Mouse (Mus musculus): ENCODE data around the gene Nsf. TPM values are rescaled to one million over a fixed set of nuclear protein-coding genes. Genes with fewer than 3 reads are reported as not detected.
A peak's percentile ranks its signal among the peaks of the same experiment; 100 is the strongest.

The Nsf gene
- polyA plus RNA-seq, 1 experiment from 2014 or later: 143 TPM

DNA sequence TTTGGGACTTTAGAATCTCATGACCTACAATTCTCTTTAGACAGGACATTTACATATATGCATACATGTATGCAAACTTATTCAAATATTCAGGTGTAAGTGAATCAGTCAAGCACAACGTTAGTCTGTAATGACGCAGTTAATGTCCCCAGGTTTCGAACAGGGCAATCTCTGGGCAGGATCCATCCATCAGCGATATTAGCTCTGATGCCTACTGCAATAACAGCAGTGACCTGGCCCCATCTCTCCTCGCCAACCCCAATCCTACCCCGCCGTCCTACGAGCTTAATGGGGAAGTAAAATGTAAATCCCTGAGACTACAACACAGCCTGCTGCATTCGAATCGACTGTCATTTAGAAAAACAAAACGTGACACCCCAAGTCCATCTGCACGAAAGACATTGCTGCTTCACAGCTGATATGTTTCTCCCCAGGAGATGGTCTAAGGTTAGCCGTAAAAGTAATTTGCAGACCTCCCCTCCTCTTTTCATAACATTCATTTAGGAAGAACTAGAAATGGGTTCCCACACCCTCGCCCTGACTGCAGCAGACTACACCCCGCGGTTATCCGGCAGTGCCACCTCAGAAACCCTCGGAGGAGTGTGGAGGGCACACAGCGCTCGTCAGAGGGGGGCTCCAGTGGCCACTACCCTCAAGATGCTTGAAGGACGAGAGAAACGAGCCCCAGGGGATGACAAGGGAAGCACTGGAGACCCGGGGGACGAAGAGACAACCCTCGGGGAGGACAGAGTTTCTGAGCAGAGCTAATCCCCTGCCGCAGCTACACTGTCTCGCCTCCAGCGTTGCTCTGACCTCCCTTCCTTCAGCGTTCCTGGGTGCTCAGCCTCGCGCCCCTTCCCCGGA, 592 bp downstream of the Nsf start:
- Histone ChIP-seq H3K9ac (replicated peaks; ENCODE audit: low read length) (peak overlapping the region; percentile 86), H3K4me1 (ENCODE audit: control insufficient read depth, insufficient read depth, low read length) (peaks cover 24% of the 10 kb centered on the region), H3K27ac (replicated peaks; ENCODE audit: low read depth, low read length) (peak overlapping the region; percentile 86), H3K9me3 (ENCODE audit: control insufficient read depth, low read length) (no peaks in the 10 kb centered on the region), H3K27me3 (ENCODE audit: control insufficient read depth, insufficient read depth, low read length) (no peaks in the 10 kb centered on the region; the same call in 1 of the 2 replicates), H3K36me3 (ENCODE audit: control insufficient read depth, insufficient read depth, low read length) (no peaks in the 10 kb centered on the region), H3K4me2 (ENCODE audit: low read length) (peak overlapping the region; percentile 61), H3K4me3 (replicated peaks; ENCODE audit: low read depth, low read length) (peak overlapping the region; percentile 86)
- ATAC-seq (ENCODE audit: low FRiP score, low TSS enrichment): peak; percentile 81; the same call in 1 of the 2 replicates
- no peak for DNase-seq
- 2% methylated on average over 32 of the region's 32 CpGs for WGBS

- no peak for DNase-seq
- H3K9ac ChIP-seq (replicated peaks; ENCODE audit: low read length): peak overlapping the region; percentile 86; the same call in 1 of the 2 replicates
- H3K9me3 ChIP-seq (ENCODE audit: control insufficient read depth, low read length): no peaks in the 10 kb centered on the region
- H3K27ac ChIP-seq (replicated peaks; ENCODE audit: low read depth, low read length): no peak overlapping the region
- no peaks in the 10 kb centered on the region for H3K36me3 ChIP-seq (ENCODE audit: control insufficient read depth, insufficient read depth, low read length)
- H3K27me3 ChIP-seq (ENCODE audit: control insufficient read depth, insufficient read depth, low read length): no peaks in the 10 kb centered on the region; the same call in 1 of the 2 replicates
- peak overlapping the region; percentile 86 for H3K4me3 ChIP-seq (replicated peaks; ENCODE audit: low read depth, low read length)
- peaks cover 24% of the 10 kb centered on the region for H3K4me1 ChIP-seq (ENCODE audit: control insufficient read depth, insufficient read depth, low read length)
- no peak for ATAC-seq (ENCODE audit: low FRiP score, low TSS enrichment)
- H3K4me2 ChIP-seq (ENCODE audit: low read length): peak overlapping the region; percentile 61
- 38% methylated on average over 5 of the region's 5 CpGs for WGBS
Measured at GRCm38 (mm10) chr11:103952635-103953031, 1.2 kb downstream of the Nsf start.

DNA sequence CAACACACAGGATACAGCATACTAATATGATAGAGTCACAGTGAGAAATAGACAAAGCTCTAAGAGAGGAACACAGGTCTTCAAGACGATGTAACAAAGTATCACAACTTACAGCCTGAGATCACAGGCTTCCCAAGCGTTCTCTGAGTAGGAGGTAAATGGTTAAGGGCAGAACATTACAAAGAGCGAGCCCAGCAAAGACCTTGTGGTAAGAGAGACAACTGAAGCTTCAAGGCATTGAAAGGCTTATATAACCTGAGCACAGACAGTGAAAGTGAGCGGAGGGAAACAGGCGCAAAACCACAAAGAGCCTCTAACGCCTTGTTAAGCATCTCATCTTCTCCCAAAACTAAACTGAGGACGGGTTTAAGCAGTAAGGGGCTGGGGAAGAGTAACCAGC, 2.8 kb downstream of the Nsf start:
- Histone ChIP-seq H3K4me3 (replicated peaks; ENCODE audit: low read depth, low read length) (no peak overlapping the region), H3K36me3 (ENCODE audit: control insufficient read depth, insufficient read depth, low read length) (no peaks in the 10 kb centered on the region), H3K27me3 (ENCODE audit: control insufficient read depth, insufficient read depth, low read length) (no peaks in the 10 kb centered on the region; the same call in 1 of the 2 replicates), H3K9me3 (ENCODE audit: control insufficient read depth, low read length) (no peaks in the 10 kb centered on the region), H3K27ac (replicated peaks; ENCODE audit: low read depth, low read length) (no peak overlapping the region), H3K4me2 (ENCODE audit: low read length) (peak overlapping the region; percentile 28), H3K9ac (replicated peaks; ENCODE audit: low read length) (no peak overlapping the region), H3K4me1 (ENCODE audit: control insufficient read depth, insufficient read depth, low read length) (peaks cover 24% of the 10 kb centered on the region)
- ATAC-seq (ENCODE audit: low FRiP score, low TSS enrichment) (no peak), DNase-seq (no peak)
- 76% methylated on average over 7 of the region's 7 CpGs for WGBS

GRCm38 (mm10) chr11:103948952-103949351, 4.9 kb downstream of the Nsf start:
- H3K4me2 ChIP-seq (ENCODE audit: low read length): no peak overlapping the region
- no peak overlapping the region for H3K27ac ChIP-seq (replicated peaks; ENCODE audit: low read depth, low read length)
- H3K36me3 ChIP-seq (ENCODE audit: control insufficient read depth, insufficient read depth, low read length): no peaks in the 10 kb centered on the region
- WGBS: 94% methylated on average over 7 of the region's 7 CpGs
- ATAC-seq (ENCODE audit: low FRiP score, low TSS enrichment) (no peak), DNase-seq (no peak)
- H3K4me3 ChIP-seq (replicated peaks; ENCODE audit: low read depth, low read length): no peak overlapping the region
- H3K9me3 ChIP-seq (ENCODE audit: control insufficient read depth, low read length): no peaks in the 10 kb centered on the region
- H3K4me1 ChIP-seq (ENCODE audit: control insufficient read depth, insufficient read depth, low read length): peaks cover 24% of the 10 kb centered on the region
- no peaks in the 10 kb centered on the region for H3K27me3 ChIP-seq (ENCODE audit: control insufficient read depth, insufficient read depth, low read length)
- H3K9ac ChIP-seq (replicated peaks; ENCODE audit: low read length): no peak overlapping the region

DNA sequence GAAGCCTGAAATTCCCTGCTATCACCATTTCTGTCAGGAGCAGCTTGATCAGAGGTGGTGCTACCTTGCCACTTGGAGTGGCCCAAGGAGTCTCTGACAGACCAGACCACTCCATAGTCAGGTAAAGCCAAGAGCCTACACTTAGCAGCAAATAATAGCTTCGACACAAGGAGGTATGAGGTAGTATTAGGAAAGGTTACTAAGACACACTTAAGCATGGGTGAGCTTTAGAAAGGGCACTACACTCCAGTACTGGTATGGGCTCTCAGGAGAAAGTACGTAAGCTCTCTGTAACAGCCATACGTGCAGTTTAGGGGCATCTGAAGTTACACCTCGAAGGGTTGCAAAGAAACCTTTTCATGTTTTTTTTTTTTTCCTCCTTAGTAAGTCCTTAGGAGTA, 11.1 kb downstream of the Nsf start:
- ATAC-seq (ENCODE audit: low FRiP score, low TSS enrichment): no peak

DNA sequence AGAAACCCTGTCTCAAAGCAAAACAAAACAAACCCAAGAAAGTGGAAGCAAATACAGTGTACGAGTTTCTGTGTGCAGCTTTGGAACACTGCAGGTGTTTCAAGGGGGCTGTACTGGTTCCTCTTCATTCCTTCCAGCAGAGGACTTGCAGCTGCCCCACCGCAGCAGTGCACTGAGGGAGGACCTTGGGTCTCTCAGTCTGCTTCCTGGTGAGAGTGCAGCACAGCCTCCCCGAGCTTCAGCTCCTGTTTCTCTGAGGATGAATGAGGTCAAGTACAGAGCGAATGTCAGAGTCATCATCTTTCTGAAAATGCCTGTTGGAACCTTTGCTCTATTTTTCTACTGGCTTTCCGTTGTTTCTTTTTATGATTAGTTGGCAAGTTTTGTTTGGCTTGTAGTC, 12.5 kb downstream of the Nsf start:
- no peaks in the 10 kb centered on the region for H3K4me1 ChIP-seq (ENCODE audit: control insufficient read depth, insufficient read depth, low read length)
- ATAC-seq (ENCODE audit: low FRiP score, low TSS enrichment) (no peak), DNase-seq (no peak)
- 86% methylated on average over 5 of the region's 5 CpGs for WGBS
- no peak overlapping the region for H3K27ac ChIP-seq (replicated peaks; ENCODE audit: low read depth, low read length)
- H3K27me3 ChIP-seq (ENCODE audit: control insufficient read depth, insufficient read depth, low read length): no peaks in the 10 kb centered on the region
- H3K9me3 ChIP-seq (ENCODE audit: control insufficient read depth, low read length): no peaks in the 10 kb centered on the region
- H3K4me2 ChIP-seq (ENCODE audit: low read length): no peak overlapping the region
- no peak overlapping the region for H3K4me3 ChIP-seq (replicated peaks; ENCODE audit: low read depth, low read length)
- H3K9ac ChIP-seq (replicated peaks; ENCODE audit: low read length): no peak overlapping the region
- H3K36me3 ChIP-seq (ENCODE audit: control insufficient read depth, insufficient read depth, low read length): no peaks in the 10 kb centered on the region

More for the DNA sequence above, 11.1 kb downstream of the Nsf start:
- WGBS: 96% methylated on average over 4 of the region's 4 CpGs
- H3K36me3 ChIP-seq (ENCODE audit: control insufficient read depth, insufficient read depth, low read length): no peaks in the 10 kb centered on the region
- H3K27me3 ChIP-seq (ENCODE audit: control insufficient read depth, insufficient read depth, low read length): no peaks in the 10 kb centered on the region
- no peak overlapping the region for H3K9ac ChIP-seq (replicated peaks; ENCODE audit: low read length)
- no peak overlapping the region for H3K27ac ChIP-seq (replicated peaks; ENCODE audit: low read depth, low read length)
- no peak overlapping the region for H3K4me3 ChIP-seq (replicated peaks; ENCODE audit: low read depth, low read length)
- DNase-seq: no peak
- no peaks in the 10 kb centered on the region for H3K9me3 ChIP-seq (ENCODE audit: control insufficient read depth, low read length)
- H3K4me1 ChIP-seq (ENCODE audit: control insufficient read depth, insufficient read depth, low read length): no peaks in the 10 kb centered on the region
- H3K4me2 ChIP-seq (ENCODE audit: low read length): no peak overlapping the region

DNA sequence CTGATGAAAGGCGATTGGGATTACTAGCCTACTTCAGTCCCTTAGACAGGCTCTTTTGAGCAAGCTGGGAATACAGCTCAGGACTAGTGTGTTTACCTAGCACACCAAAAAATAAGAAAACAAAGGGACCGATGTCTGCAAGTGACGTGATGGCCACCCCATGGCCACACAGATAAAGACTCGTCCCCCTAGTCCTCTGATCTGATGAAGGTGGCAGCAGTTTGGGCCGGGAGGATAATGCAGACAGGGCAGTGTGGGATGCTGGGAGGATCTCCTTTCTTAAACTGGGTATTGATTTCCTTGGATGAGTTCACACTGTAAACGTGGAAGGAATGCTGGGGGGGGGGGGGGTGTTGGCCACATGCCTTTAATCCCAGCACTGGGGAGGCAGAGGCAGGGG, 13.0 kb downstream of the Nsf start:
- H3K9me3 ChIP-seq (ENCODE audit: control insufficient read depth, low read length): no peaks in the 10 kb centered on the region
- ATAC-seq (ENCODE audit: low FRiP score, low TSS enrichment) (no peak), DNase-seq (no peak)
- no peak overlapping the region for H3K27ac ChIP-seq (replicated peaks; ENCODE audit: low read depth, low read length)
- no peaks in the 10 kb centered on the region for H3K36me3 ChIP-seq (ENCODE audit: control insufficient read depth, insufficient read depth, low read length)
- H3K27me3 ChIP-seq (ENCODE audit: control insufficient read depth, insufficient read depth, low read length): no peaks in the 10 kb centered on the region
- no peak overlapping the region for H3K4me3 ChIP-seq (replicated peaks; ENCODE audit: low read depth, low read length)
- no peaks in the 10 kb centered on the region for H3K4me1 ChIP-seq (ENCODE audit: control insufficient read depth, insufficient read depth, low read length)
- 76% methylated on average over 6 of the region's 6 CpGs for WGBS
- no peak overlapping the region for H3K9ac ChIP-seq (replicated peaks; ENCODE audit: low read length)
- H3K4me2 ChIP-seq (ENCODE audit: low read length): no peak overlapping the region

GRCm38 (mm10) chr11:103937976-103938728, 15.7 kb downstream of the Nsf start:
- Histone ChIP-seq H3K36me3 (ENCODE audit: control insufficient read depth, insufficient read depth, low read length) (no peaks in the 10 kb centered on the region), H3K4me3 (replicated peaks; ENCODE audit: low read depth, low read length) (no peak overlapping the region), H3K4me2 (ENCODE audit: low read length) (no peak overlapping the region), H3K27ac (replicated peaks; ENCODE audit: low read depth, low read length) (no peak overlapping the region), H3K9ac (replicated peaks; ENCODE audit: low read length) (no peak overlapping the region), H3K27me3 (ENCODE audit: control insufficient read depth, insufficient read depth, low read length) (no peaks in the 10 kb centered on the region), H3K4me1 (ENCODE audit: control insufficient read depth, insufficient read depth, low read length) (no peaks in the 10 kb centered on the region), H3K9me3 (ENCODE audit: control insufficient read depth, low read length) (no peaks in the 10 kb centered on the region)
- 92% methylated on average over 25 of the region's 25 CpGs for WGBS
- ATAC-seq (ENCODE audit: low FRiP score, low TSS enrichment) (no peak), DNase-seq (no peak)
